Mouse (Mus musculus) thymus, postnatal 14 days (tissue): ENCODE measurements around the gene Erg.

Source experiments
- DNase-seq: peaks from one replicate; pipeline ENCODE4 v3.0.0; 2021

Gene Erg

GRCm38 (mm10) chr16:95584751-95585528 lies 1.5 kb downstream of the Erg start:
- peak; percentile 36 for DNase-seq

GRCm38 (mm10) chr16:95579289-95579688 lies 7.1 kb downstream of the Erg start:
- no peak for DNase-seq

DNA sequence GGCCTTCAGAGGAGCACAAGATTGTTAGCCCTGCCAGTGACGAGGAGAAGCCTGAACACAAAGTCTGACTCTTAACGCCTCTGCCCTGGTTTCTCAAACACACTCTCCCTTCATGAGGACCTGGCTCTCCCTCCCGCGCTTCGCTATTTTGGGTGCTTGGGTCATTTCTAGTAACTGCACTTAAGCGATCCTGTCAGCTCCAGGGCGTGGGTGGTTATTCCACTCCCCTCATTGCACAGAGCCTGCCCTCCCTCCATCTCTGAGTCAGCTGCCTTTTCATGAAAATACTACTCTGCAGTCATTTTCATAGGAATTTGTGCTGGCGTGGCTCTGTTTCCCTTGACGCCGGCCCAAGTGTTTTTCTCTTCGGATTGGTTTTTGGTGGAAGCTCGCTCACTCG lies 13.2 kb downstream of the Erg start:
- DNase-seq = no peak

GRCm38 (mm10) chr16:95570616-95571015 lies 15.8 kb downstream of the Erg start:
- peak; percentile 75 for DNase-seq

DNA sequence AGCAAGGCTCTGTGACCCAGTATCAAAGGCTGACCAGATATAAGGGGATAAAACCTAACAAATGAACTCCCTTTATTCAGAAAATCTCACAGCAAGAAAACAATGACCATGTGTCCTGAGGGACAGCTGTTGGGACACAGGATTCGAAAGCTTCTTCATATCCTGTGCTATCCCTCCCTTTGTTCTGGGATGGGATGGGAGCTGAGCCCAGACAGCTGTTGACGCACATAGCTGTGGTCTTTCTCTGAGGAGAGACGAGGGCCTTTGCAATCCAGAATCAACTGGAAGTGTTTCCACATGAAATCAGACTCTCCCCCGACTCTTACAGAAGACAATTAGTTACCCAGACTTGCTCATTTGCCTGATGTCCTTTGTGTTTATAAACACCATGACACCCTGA lies 29.6 kb downstream of the Erg start:
- no peak for DNase-seq

DNA sequence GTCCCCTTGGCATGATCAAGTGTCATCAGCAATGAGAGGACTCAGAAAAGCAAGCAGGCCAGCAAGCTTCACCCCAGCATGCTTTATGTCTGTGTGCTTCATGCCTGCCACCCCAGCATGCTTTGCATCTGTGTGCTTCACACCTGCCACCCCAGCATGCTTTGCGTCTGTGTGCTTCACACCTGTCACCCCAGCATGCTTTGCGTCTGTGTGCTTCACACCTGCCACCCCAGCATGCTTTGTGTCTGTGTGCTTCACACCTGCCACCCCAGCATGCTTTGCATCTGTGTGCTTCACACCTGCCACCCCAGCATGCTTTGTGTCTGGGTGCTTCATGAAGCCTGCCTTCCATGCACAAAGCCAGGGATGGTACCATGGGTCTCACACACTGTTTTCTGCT lies 33.3 kb downstream of the Erg start:
- DNase-seq = no peak

GRCm38 (mm10) chr16:95552495-95552894 lies 33.9 kb downstream of the Erg start:
- no peak for DNase-seq

DNA sequence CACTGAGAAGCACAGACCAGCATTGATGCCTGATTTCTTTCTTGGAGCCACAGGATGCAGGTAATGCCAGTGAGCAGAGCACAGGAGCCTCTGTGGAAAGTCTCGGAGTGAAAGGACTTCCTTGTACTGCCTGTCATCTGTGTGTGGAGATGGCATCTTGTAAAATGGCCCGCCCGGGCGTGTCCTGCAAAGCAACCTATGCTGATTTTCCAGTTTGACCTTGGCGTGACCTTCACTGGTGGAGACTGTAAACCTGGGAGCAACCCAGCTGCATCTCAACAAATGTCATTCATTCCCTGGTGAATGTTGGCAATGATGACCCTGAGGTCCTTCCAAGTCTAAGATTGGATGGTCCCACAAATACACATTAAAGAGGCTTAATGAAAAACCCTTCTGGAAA lies 35.9 kb downstream of the Erg start:
- DNase-seq = no peak

DNA sequence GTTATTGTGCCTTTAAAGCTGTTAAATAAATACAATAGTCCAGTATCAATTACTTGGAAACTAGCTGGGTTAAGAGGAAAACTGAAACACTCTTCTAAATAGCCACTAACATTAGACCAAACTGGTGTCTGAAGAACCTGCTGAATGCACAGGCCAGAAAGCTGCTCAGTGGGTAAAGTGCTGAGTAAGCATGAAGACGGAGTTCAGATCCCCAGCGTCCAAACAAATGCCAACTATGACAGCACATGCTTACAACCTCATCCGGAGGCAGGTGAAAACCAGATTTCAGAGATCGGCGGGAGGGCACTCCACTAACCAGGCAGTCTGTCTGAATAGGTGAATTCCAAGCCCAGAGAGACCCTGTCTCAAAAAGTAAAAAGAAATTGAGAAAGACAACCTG lies 41.6 kb downstream of the Erg start:
- DNase-seq = no peak

GRCm38 (mm10) chr16:95543471-95543870 lies 42.9 kb downstream of the Erg start:
- no peak for DNase-seq

DNA sequence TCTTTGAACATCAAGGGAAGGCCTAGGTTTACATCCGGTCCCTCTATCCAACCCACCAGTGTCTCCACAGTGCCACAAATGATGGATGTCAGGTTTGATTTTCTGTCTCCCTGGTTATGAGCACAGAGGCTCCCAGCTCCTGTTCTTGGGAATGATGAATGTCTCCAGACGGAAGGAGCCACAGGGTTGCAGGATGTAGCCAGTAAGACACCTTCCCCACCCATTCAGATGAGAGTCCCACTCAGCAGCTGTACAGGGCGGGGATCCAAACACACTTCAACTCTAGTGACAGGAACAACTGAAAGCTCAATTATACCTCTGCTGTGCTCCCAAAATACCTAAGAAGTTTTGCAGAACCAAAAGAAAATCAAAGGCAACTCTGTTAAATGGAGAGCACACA lies 51.2 kb downstream of the Erg start:
- DNase-seq = no peak

GRCm38 (mm10) chr16:95532387-95533077 lies 53.9 kb downstream of the Erg start:
- DNase-seq = no peak

DNA sequence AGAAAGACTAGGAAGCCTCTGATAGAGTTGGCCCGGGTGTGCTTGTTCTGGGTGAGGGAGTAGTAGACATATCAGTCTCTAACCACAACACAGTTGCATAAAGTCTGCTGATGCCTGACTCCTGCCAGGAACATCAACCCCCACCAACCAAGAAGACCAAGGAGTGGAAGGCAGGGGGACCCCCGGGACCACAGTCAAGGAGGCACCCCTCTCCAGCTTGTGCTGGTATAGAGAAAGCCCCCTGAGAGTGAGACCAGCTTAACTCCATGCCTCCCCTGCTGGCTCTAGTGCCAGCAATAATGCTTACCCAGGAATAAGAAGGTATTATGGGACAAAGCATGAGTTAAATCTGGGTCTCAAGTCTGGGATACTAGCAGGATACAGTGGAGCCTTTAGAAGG lies 58.8 kb downstream of the Erg start:
- no peak for DNase-seq

DNA sequence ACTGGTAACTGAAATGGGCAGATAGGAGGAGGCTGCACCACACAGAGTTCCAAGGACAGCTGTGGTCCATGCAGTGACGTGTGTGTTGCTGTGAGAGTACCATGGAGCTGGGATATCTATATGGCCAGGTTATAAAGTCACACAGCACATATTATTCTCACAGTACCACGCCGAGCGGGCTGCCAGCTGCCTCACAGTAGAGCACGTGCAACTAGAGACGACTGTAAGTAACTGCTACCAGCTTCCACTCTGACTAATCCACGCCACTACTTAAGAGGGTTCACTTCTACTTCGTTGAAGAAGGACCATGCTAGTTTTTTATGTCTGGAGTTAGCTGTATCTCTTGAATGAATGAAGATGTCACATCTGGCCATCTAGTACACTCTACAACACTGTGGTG lies 66.9 kb downstream of the Erg start:
- DNase-seq = no peak

DNA sequence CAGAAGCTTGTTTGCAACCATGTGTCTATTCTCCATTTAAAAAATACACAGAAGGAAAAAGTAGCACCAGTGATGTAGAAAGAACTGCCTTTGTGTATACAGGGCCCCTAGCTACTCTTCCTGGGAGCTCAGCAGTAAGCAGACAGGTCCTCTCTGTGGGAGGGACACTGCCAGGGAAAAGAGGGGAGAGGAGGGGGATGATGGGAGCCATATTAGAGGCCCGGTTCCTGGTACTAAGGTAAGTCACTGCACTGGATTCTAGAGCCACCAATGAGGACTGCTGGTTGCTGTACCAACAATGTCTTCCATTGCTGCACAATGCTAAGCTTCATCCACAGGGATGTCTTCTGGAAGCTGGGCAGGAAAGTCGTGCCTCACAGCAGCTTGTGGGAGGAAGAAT lies 80.3 kb downstream of the Erg start:
- no peak for DNase-seq

- no peak for DNase-seq
These were observed 89.7 kb downstream of the Erg start for GRCm38 (mm10) chr16:95496582-95497300.

GRCm38 (mm10) chr16:95494108-95494507 lies 92.3 kb downstream of the Erg start:
- DNase-seq = no peak

- DNase-seq = no peak
These were observed 93.1 kb downstream of the Erg start for GRCm38 (mm10) chr16:95493336-95493735.

GRCm38 (mm10) chr16:95492146-95492545 lies 94.2 kb downstream of the Erg start:
- no peak for DNase-seq

DNA sequence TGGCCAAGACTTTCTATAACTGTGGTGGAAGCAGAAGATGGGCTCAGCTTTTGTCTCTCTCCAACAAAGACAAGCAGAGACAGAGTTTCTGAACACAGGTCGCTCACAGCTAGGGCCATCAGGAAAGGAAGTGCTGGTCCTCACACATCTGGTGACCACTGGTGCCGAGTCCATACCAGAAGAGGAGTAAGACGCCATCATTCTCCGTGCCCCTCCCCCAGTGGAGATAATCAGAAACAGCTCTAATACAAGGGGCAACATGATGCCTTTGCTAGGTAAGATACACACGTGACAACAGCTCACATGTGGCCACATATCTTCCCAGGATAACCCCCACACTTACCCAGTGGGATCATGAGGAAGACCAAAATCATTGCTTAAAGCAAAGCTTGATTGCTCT lies 96.0 kb downstream of the Erg start:
- no peak for DNase-seq

DNA sequence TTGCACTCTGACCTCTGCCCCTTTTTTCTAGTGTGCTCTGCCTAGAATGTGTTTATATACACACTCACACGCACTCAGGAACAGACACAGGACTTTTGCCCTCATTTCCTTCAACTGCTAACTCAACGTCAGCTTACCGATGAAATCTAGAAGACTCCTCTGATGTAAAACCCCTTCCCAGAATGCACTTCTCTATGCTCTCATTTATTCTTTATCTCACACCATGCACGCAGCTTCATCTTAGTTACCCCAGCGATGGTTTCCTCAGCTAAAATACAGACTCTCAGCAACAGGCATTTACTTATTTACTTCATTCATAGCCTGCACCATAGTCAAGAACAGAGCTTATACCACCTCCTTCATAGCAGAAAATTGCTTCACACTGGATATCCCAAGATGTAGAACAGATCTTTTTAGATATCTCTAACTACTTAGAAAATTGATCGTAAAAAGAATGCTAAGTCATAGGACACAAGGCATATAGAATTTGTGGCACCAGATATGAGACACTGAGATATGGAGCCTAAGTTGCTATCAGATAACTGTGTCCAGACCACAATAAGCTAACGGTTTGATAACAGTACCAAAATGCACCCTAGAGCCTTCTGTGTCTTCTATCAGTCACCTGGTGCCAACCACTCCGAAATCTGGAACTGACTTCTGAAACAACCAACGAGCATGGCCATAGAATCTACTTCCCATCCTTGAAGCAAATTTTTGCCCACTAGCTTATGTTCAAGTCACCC lies 98.6 kb downstream of the Erg start:
- DNase-seq = no peak

GRCm38 (mm10) chr16:95481176-95481575 lies 105.2 kb downstream of the Erg start:
- DNase-seq = no peak

DNA sequence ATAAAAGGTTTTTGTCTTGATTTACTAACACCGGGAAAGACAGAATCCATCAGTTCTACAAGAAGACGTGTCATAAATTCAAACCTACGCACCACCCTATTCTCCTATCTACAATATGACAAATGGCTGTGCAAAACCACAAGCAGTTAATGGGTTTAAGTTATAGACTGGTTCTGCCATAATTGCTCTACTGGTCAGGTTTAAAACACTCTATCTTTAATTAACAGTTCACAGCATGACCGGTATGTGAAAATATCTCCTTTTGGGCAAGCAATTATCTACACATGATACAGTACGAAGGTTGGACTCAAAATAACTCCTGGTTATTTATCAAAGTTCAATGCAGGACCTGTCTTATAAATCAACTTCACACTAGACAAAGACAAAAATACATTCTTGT lies 107.8 kb downstream of the Erg start:
- DNase-seq = no peak
